Comparison of ENCODE assay signal across 9 mouse cellular contexts in genomic region chr5:113091162-113091561, GRCm38 (mm10). TPM values are rescaled to one million over a fixed set of nuclear protein-coding genes. Genes with fewer than 3 reads are reported as not detected.
A peak's percentile ranks its signal among the peaks of the same experiment; 100 is the strongest.
DNase-seq lines count a peak whose midpoint lies in the region; ATAC-seq and TF ChIP-seq lines count a peak whose summit lies in the region.
"Had no signal": no experiment of that assay in that cellular context is flagged by ENCODE, and none has a peak within 500 bp of the region (broad histone marks: within the 10 kb centered on the region; RNA-seq: fewer than 3 reads in every experiment).

No protein-coding gene starts in this region.

- H3K4me3 ChIP-seq in forebrain, embryonic 10.5 days: no peak overlapping the region
- no peak overlapping the region for H3K4me3 ChIP-seq in forebrain, embryonic 13.5 days
- H3K4me3 ChIP-seq in thymus, adult 2 months (ENCODE audit: control insufficient read depth, insufficient read depth, low read length): no peak overlapping the region
- no peak overlapping the region for H3K4me3 ChIP-seq in forebrain, embryonic 14.5 days (ENCODE audit: low read depth, low read length)
- H3K4me3 ChIP-seq in neural tube, embryonic 12.5 days: no peak overlapping the region
- H3K4me3 ChIP-seq: myocyte had no signal

- WGBS in forebrain, embryonic 10.5 days: 65% methylated on average over 5 of the region's 5 CpGs
- 57% methylated on average over 5 of the region's 5 CpGs for WGBS in forebrain, embryonic 13.5 days
- WGBS in thymus, adult 2 months: 88% methylated on average over 5 of the region's 5 CpGs
- WGBS in forebrain, embryonic 14.5 days: 63% methylated on average over 5 of the region's 5 CpGs
- 57% methylated on average over 5 of the region's 5 CpGs for WGBS in neural tube, embryonic 12.5 days

- no peaks in the 10 kb centered on the region for H3K9me3 ChIP-seq in forebrain, embryonic 10.5 days
- no peaks in the 10 kb centered on the region for H3K9me3 ChIP-seq in forebrain, embryonic 13.5 days (replicated peaks)
- H3K9me3 ChIP-seq in forebrain, embryonic 14.5 days (replicated peaks; ENCODE audit: control insufficient read depth, low read length): no peaks in the 10 kb centered on the region
- no peaks in the 10 kb centered on the region for H3K9me3 ChIP-seq in neural tube, embryonic 12.5 days

- H3K27ac ChIP-seq in forebrain, embryonic 10.5 days: no peak overlapping the region
- no peak overlapping the region for H3K27ac ChIP-seq in forebrain, embryonic 13.5 days
- H3K27ac ChIP-seq in thymus, adult 2 months (ENCODE audit: control insufficient read depth, insufficient read depth, low read length): no peak overlapping the region
- H3K27ac ChIP-seq in forebrain, embryonic 14.5 days (ENCODE audit: low read depth, low read length): no peak overlapping the region
- H3K27ac ChIP-seq in neural tube, embryonic 12.5 days: no peak overlapping the region

- no peak for ATAC-seq in forebrain, embryonic 13.5 days
- ATAC-seq in forebrain, embryonic 14.5 days: no peak
- ATAC-seq in neural tube, embryonic 12.5 days (ENCODE audit: low FRiP score, low read depth): peak; percentile 61

- TF ChIP-seq POLR2A in thymus, adult 2 months (IDR thresholded peaks at IDR 0.05; ENCODE audit: control insufficient read depth, extremely low read depth, insufficient read depth, low read length, poor library complexity): no peak

- peak; percentile 59 for DNase-seq in forebrain, embryonic 10.5 days (ENCODE audit: extremely low spot score, low spot score)
- peak; percentile 25 for DNase-seq in thymus, adult 2 months
- no peak for DNase-seq in thymus, adult 18-20 months
- DNase-seq in forebrain, embryonic 14.5 days (ENCODE audit: low spot score): peak; percentile 71
- peak; percentile 83 for DNase-seq in kidney, postnatal 10 days
- no peak for DNase-seq in ovary, postnatal 14 days (ENCODE audit: low spot score)

- TF ChIP-seq CTCF in thymus, adult 2 months (IDR thresholded peaks at IDR 0.05; ENCODE audit: borderline replicate concordance, control insufficient read depth, extremely low read depth, insufficient read depth, low read length, poor library complexity): peak; percentile 57; the same call in 1 of the 2 replicates

- H3K4me1 ChIP-seq in forebrain, embryonic 10.5 days: no peaks in the 10 kb centered on the region
- H3K4me1 ChIP-seq in forebrain, embryonic 13.5 days: 0 out of 2 replicates have a peak, but pooled peaks cover 7% of the 10 kb centered on the region
- no peaks in the 10 kb centered on the region for H3K4me1 ChIP-seq in thymus, adult 2 months (replicated peaks; ENCODE audit: control insufficient read depth, insufficient read depth, low read length)
- H3K4me1 ChIP-seq in forebrain, embryonic 14.5 days (ENCODE audit: control insufficient read depth, insufficient read depth, low read length): 0 out of 2 replicates have a peak, but pooled peaks cover 1% of the 10 kb centered on the region
- no peaks in the 10 kb centered on the region for H3K4me1 ChIP-seq in neural tube, embryonic 12.5 days

- H3K36me3 ChIP-seq in forebrain, embryonic 10.5 days (replicated peaks): peaks cover 49% of the 10 kb centered on the region
- peaks cover 44% of the 10 kb centered on the region for H3K36me3 ChIP-seq in forebrain, embryonic 13.5 days (ENCODE audit: poor library complexity, severe bottlenecking)
- H3K36me3 ChIP-seq in thymus, adult 2 months (ENCODE audit: control insufficient read depth, insufficient read depth, low read length): no peaks in the 10 kb centered on the region
- H3K36me3 ChIP-seq in forebrain, embryonic 14.5 days (ENCODE audit: control insufficient read depth, insufficient read depth, low read length): peaks cover 16% of the 10 kb centered on the region; the same call in 1 of the 2 replicates
- no peaks in the 10 kb centered on the region for H3K36me3 ChIP-seq in neural tube, embryonic 12.5 days

- no peaks in the 10 kb centered on the region for H3K27me3 ChIP-seq in forebrain, embryonic 10.5 days (ENCODE audit: poor library complexity, severe bottlenecking)
- H3K27me3 ChIP-seq in forebrain, embryonic 13.5 days: no peaks in the 10 kb centered on the region
- H3K27me3 ChIP-seq in thymus, adult 2 months (ENCODE audit: control insufficient read depth, insufficient read depth, low read length): no peaks in the 10 kb centered on the region
- H3K27me3 ChIP-seq in forebrain, embryonic 14.5 days (replicated peaks; ENCODE audit: control insufficient read depth, insufficient read depth, low read length): no peaks in the 10 kb centered on the region
- H3K27me3 ChIP-seq in neural tube, embryonic 12.5 days (replicated peaks): no peaks in the 10 kb centered on the region

- H3K4me2 ChIP-seq in forebrain, embryonic 13.5 days: no peak overlapping the region
- H3K4me2 ChIP-seq in forebrain, embryonic 14.5 days (ENCODE audit: low read length): no peak overlapping the region
- no peak overlapping the region for H3K4me2 ChIP-seq in neural tube, embryonic 12.5 days (replicated peaks)

- H3K9ac ChIP-seq in forebrain, embryonic 13.5 days: no peak overlapping the region
- no peak overlapping the region for H3K9ac ChIP-seq in forebrain, embryonic 14.5 days (ENCODE audit: low read length)
- H3K9ac ChIP-seq in neural tube, embryonic 12.5 days: no peak overlapping the region

RNA-seq across cellular contexts. Expression of gene Crybb3, which starts 9.8 kb away (rescaled TPM):
- polyA plus RNA-seq in forebrain, embryonic 10.5 days (2016; fragmentation: Nextera tagmentation; extraction: Ambion mirVana): 1.0 TPM in 2 replicates
- polyA plus RNA-seq in forebrain, embryonic 13.5 days (2015; fragmentation: Nextera tagmentation; extraction: Ambion mirVana): 0.57 and 0.65 TPM in 2 replicates
- polyA plus RNA-seq in thymus, adult 2 months (2012; rRNA removed): 2.3 and 4.8 TPM in 2 replicates
- polyA plus RNA-seq in forebrain, embryonic 14.5 days (2014; fragmentation: Nextera tagmentation; extraction: Ambion mirVana): 0.48 and 0.70 TPM in 2 replicates
- 0.32 and 0.42 TPM in 2 replicates for polyA plus RNA-seq in neural tube, embryonic 12.5 days (2016; fragmentation: Nextera tagmentation; extraction: Ambion mirVana)

RNA-seq across cellular contexts. Expression of gene Crybb2, which starts 21.2 kb away (rescaled TPM):
- not detected in 2 replicates for polyA plus RNA-seq in forebrain, embryonic 10.5 days (2016; fragmentation: Nextera tagmentation; extraction: Ambion mirVana)
- not detected in 2 replicates for polyA plus RNA-seq in forebrain, embryonic 13.5 days (2015; fragmentation: Nextera tagmentation; extraction: Ambion mirVana)
- 0.20 TPM in 1 of 2 replicates, not detected in the other for polyA plus RNA-seq in thymus, adult 2 months (2012; rRNA removed)
- not detected in 2 replicates for polyA plus RNA-seq in forebrain, embryonic 14.5 days (2014; fragmentation: Nextera tagmentation; extraction: Ambion mirVana)
- polyA plus RNA-seq in neural tube, embryonic 12.5 days (2016; fragmentation: Nextera tagmentation; extraction: Ambion mirVana): not detected in 2 replicates
- polyA plus RNA-seq: myocyte had no signal

Comparison
In these comparisons a context has a peak if more than half of its experiments do, and no peak if none do; other contexts are left out.
1. DNase-seq: peak in forebrain, embryonic 10.5 days (single experiment), thymus, adult 2 months (single experiment), forebrain, embryonic 14.5 days (single experiment) and kidney, postnatal 10 days (single experiment); none in thymus, adult 18-20 months (0 of 2) and ovary, postnatal 14 days (single experiment).